Mouse (Mus musculus) brown adipose tissue, adult 24 weeks (tissue): Measurements from ENCODE around the gene Rreb1. TPM values are rescaled to one million over a fixed set of nuclear protein-coding genes. Genes with fewer than 3 reads are reported as not detected.

ENCODE experiments used
- H3K27ac ChIP-seq: fragments of 200-500 bp; replicated peaks from 2 replicates; pipeline ENCODE4 v1.5.1; 2012; ENCODE audit warnings: low read depth, mild to moderate bottlenecking, low read length
- H3K4me1 ChIP-seq: fragments of 200-500 bp; 2 replicates; pipeline ENCODE4 v1.6.1; 2012; ENCODE audit warnings: low read length, mixed read lengths; ENCODE audit not compliant: control insufficient read depth, insufficient read depth, insufficient read length
- H3K4me3 ChIP-seq: fragments of 200-500 bp; 2 replicates; pipeline ENCODE4 v1.5.1; 2012; ENCODE audit warnings: low read depth, mild to moderate bottlenecking, low read length, moderate library complexity; ENCODE audit not compliant: insufficient read depth
- polyA plus RNA-seq: library from polyadenylated mRNA; stranded (reverse); fragments of >200 nt; gene quantifications from 2 replicates; pipeline ENCODE4 v1.2.4, GENCODE M21; 2012; ENCODE audit not compliant: missing spikeins, insufficient read depth, insufficient read length

The Rreb1 gene
- polyA plus RNA-seq, 1 experiment: 43.1 TPM

- no peak overlapping the region for H3K27ac ChIP-seq
- no peak overlapping the region for H3K4me3 ChIP-seq
- H3K4me1 ChIP-seq: no peaks in the 10 kb centered on the region
Measured at GRCm38 (mm10) chr13:37954318-37954717, 176.1 kb downstream of the Rreb1 start.

- peak overlapping the region; percentile 27; the same call in 1 of the 2 replicates for H3K27ac ChIP-seq
- H3K4me1 ChIP-seq: no peaks in the 10 kb centered on the region
- no peak overlapping the region for H3K4me3 ChIP-seq
Measured at GRCm38 (mm10) chr13:37958498-37959238, 180.5 kb downstream of the Rreb1 start.

DNA sequence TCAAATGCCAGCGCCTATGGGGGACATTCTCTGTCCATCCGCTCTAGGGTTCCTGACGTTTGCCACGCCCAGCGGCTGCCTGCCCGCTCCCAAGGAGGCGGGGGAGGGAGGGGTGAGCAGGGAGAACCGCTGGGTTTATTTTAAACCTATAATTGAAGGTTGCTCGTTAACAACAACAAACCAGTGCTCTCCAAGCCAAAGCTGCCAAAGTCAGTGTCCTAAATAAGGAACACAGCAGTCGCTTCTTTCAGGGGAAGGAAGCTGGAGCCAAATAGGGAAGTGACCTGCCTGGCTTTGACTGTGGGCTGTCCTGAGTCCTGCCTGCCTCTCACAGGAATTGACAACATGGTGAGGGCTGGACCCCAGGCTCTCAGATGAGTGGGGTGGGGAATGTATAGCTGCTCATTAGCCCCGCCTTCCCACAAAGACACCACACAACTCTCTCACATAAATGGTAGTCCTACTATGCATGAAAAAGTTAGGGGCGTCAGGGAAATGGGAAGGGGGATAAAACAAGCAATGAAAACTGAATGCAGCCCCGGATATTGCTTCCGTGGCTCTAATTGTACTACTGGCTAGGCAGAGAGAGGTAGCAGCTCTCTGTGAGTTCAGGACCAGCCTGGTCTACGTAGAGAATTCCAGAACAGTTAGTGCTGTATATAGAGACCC, 181.2 kb downstream of the Rreb1 start:
- H3K4me1 ChIP-seq: no peaks in the 10 kb centered on the region
- H3K27ac ChIP-seq: peak overlapping the region; percentile 27; the same call in 1 of the 2 replicates
- no peak overlapping the region for H3K4me3 ChIP-seq

- Histone ChIP-seq H3K27ac (no peak overlapping the region), H3K4me1 (no peaks in the 10 kb centered on the region), H3K4me3 (no peak overlapping the region)
Measured at GRCm38 (mm10) chr13:37959936-37960335, 181.7 kb downstream of the Rreb1 start.

DNA sequence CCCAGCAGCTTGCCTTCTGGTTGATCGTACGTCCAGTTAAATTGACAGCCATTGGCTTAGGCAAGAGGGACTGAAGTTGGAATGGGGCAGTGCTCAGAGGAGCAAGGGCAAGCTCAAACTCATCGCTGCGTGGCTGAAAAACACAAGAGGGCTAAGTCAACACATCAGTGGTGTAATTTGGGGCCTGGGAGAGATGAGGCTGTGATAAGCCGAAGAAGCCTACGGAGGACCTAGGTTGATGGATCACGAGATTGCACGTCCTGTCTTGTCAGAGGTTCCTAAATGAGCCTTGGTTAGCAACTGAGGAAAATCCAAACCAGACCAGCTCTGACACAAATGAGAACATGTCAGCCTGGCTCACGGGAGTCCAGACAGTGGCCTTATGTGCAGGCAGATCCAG, 184.3 kb downstream of the Rreb1 start:
- Histone ChIP-seq H3K27ac (no peak overlapping the region), H3K4me3 (no peak overlapping the region), H3K4me1 (no peaks in the 10 kb centered on the region)

- Histone ChIP-seq H3K4me3 (peak overlapping the region; percentile 63), H3K4me1 (no peaks in the 10 kb centered on the region), H3K27ac (no peak overlapping the region)
Measured at GRCm38 (mm10) chr13:37963354-37964007, 185.3 kb downstream of the Rreb1 start.

DNA sequence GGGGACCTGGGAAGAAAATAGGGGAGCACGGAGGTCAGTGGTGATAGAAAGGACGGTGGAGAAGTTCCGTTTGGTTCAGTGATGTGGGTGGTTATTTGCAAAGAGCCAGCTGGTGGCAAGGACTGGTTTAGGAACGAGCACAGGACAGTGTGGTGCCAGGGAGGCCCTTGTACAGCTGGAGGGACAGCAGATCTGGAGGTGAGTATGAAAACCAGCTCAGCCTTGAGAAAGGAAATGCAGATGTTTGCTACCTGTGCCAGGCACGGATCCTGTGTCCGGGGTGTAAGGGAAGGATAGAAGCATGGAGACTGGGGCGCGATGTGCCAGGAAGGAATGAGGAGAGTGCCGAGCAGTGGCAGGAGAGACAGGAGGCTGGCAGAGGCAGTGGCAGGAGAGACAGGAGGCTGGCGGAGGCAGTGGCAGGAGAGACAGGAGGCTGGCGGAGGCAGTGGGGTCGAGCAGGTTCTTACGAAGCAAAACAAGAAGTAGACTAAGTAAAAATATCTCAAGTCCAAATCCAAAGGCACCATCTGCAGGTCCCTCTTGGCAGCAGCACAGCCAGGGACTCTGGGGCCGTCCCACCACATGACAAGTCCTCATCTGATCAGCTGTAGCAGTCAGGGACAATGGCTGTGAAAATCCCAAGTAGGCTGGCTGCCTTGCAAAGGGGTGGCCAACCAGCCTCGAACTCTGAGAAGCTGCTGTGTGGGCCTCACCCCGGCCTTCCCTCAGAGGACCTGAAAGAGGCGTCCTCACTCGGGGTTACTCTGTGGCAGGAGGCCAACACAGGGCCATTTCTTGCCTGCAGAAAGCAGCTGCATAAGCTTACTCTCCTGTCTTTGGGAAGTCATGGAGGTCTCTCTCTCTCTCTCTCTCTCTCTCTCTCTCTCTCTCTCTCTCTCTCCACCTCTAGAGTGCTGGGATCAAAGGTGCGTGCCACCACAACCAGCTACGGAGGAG, 186.2 kb downstream of the Rreb1 start:
- H3K4me1 ChIP-seq: no peaks in the 10 kb centered on the region
- no peak overlapping the region for H3K27ac ChIP-seq
- peak overlapping the region; percentile 63; the same call in 1 of the 2 replicates for H3K4me3 ChIP-seq

GRCm38 (mm10) chr13:37965126-37965914, 187.1 kb downstream of the Rreb1 start:
- no peaks in the 10 kb centered on the region for H3K4me1 ChIP-seq
- no peak overlapping the region for H3K4me3 ChIP-seq
- no peak overlapping the region for H3K27ac ChIP-seq

- Histone ChIP-seq H3K4me1 (no peaks in the 10 kb centered on the region), H3K27ac (no peak overlapping the region), H3K4me3 (no peak overlapping the region)
Measured at GRCm38 (mm10) chr13:37966256-37967051, 188.3 kb downstream of the Rreb1 start.

DNA sequence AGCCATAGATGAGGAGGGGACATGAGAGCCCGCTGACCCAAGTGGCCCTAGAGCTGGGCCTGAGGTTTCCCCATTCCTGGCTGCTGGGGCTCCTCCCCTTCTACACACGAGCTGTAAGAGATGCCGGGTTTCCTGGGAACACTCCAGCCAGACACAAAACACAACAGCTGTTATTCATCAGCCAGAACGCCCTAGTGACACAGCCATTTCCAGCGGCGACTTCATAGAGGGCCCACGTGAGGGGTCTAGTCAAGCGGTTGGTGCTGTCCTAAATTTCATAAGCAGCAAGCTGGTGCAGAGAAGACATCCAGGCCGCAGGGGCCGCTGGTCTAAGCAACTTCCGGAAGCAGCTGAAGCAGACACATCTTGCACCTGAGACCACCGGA, 188.8 kb downstream of the Rreb1 start:
- Histone ChIP-seq H3K4me3 (no peak overlapping the region), H3K27ac (no peak overlapping the region), H3K4me1 (no peaks in the 10 kb centered on the region)

- H3K4me3 ChIP-seq: no peak overlapping the region
- no peak overlapping the region for H3K27ac ChIP-seq
- no peaks in the 10 kb centered on the region for H3K4me1 ChIP-seq
Measured at GRCm38 (mm10) chr13:37967565-37967964, 189.4 kb downstream of the Rreb1 start.

DNA sequence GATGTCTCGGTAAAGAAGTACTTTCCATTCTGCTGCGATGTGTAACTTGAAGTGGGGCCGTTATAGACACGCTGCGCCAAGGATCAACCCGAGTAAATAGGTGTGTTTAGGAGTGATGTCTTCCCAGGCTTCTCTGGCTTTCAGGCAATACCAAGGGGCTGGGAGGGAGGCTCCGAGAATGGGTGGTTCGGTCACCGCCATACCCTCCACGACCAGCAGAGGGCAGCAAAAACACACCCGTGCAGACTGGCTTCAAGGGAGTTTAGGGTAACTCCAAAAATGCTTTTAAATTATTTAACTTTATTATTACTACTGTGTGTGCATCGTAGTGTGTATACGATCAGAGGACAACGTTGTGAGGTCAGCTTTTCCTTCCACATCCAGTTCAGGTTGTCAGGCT, 191.1 kb downstream of the Rreb1 start:
- H3K4me3 ChIP-seq: no peak overlapping the region
- H3K4me1 ChIP-seq: no peaks in the 10 kb centered on the region
- H3K27ac ChIP-seq: no peak overlapping the region

- Histone ChIP-seq H3K4me3 (no peak overlapping the region), H3K4me1 (no peaks in the 10 kb centered on the region), H3K27ac (no peak overlapping the region)
Measured at GRCm38 (mm10) chr13:37969988-37970387, 191.8 kb downstream of the Rreb1 start.
